Mouse (Mus musculus) MEL (cell line): ENCODE measurements around the gene Mpg. TPM values are rescaled to one million over a fixed set of nuclear protein-coding genes. Genes with fewer than 3 reads are reported as not detected.

Experiments
- DNase-seq: peaks from one replicate; pipeline ENCODE4 v3.0.0; 2011; ENCODE audit warnings: low read depth, low spot score
- H3K27ac ChIP-seq: 2 replicates; pipeline ENCODE4 v1.5.1; 2012; ENCODE audit warnings: low read depth, mild to moderate bottlenecking, control low read depth, low read length, moderate library complexity; ENCODE audit not compliant: control insufficient read depth
- H3K27me3 ChIP-seq, 2 experiments: fragments of 150-350 bp in 1 of 2; sonication (generic) in 1 of 2; 2 replicates each; pipeline ENCODE4 v1.6.1; 2012; ENCODE audit warnings: low read length in 2 of 2, mild to moderate bottlenecking in 2 of 2, improper control_type of control experiment in 1 of 2, moderate library complexity in 1 of 2; ENCODE audit not compliant: insufficient read depth in 2 of 2, control insufficient read depth in 1 of 2
- H3K36me3 ChIP-seq, 2 experiments: 2 replicates each; pipeline ENCODE4 v1.6.1; 2012 to 2014; ENCODE audit warnings: low read length in 2 of 2, improper control_type of control experiment in 1 of 2, inconsistent platforms in 1 of 2, mild to moderate bottlenecking in 1 of 2; ENCODE audit not compliant: insufficient read depth in 2 of 2, control insufficient read depth in 1 of 2
- H3K4me1 ChIP-seq, 2 experiments: fragments of 150-350 bp in 1 of 2; sonication (generic) in 1 of 2; 2 replicates each; pipeline ENCODE4 v1.6.1; 2012; ENCODE audit warnings: low read length in 2 of 2, improper control_type of control experiment in 1 of 2, mild to moderate bottlenecking in 1 of 2; ENCODE audit not compliant: insufficient read depth in 2 of 2, control insufficient read depth in 1 of 2
- H3K4me3 ChIP-seq, 2 experiments: fragments of 150-350 bp in 1 of 2; sonication (generic) in 1 of 2; 2 replicates each; pipeline ENCODE4 v1.5.1; 2012; ENCODE audit warnings: low read depth in 2 of 2, low read length in 2 of 2, mild to moderate bottlenecking in 2 of 2, moderate library complexity in 2 of 2, control low read depth in 1 of 2, improper control_type of control experiment in 1 of 2; ENCODE audit not compliant: control insufficient read depth in 1 of 2, insufficient read depth in 1 of 2
- H3K79me2 ChIP-seq: 2 replicates; pipeline ENCODE4 v1.6.1; 2012; ENCODE audit warnings: mild to moderate bottlenecking, low read length, moderate library complexity; ENCODE audit not compliant: control insufficient read depth, poor library complexity, insufficient read depth
- H3K9ac ChIP-seq: 2 replicates; pipeline ENCODE4 v1.6.1; 2012; ENCODE audit warnings: low read depth, mild to moderate bottlenecking, control low read depth, low read length, moderate library complexity; ENCODE audit not compliant: control insufficient read depth, poor library complexity, severe bottlenecking
- H3K9me3 ChIP-seq: fragments of 150-350 bp; sonication (generic); replicated peaks from 2 replicates; pipeline ENCODE4 v1.6.1; 2012; ENCODE audit warnings: mild to moderate bottlenecking, low read length, improper control_type of control experiment, moderate library complexity; ENCODE audit not compliant: insufficient read depth
- BHLHE40 ChIP-seq: IDR thresholded peaks from 2 replicates; pipeline ENCODE4 v1.6.1; 2012; ENCODE audit warnings: low read depth, mild to moderate bottlenecking, inconsistent platforms, low read length, improper control_type of control experiment, borderline replicate concordance
- CHD1 ChIP-seq: IDR thresholded peaks from 2 replicates; pipeline ENCODE4 v1.6.1; 2012; ENCODE audit warnings: low read depth, mild to moderate bottlenecking, inconsistent platforms, low read length, improper control_type of control experiment
- CHD2 ChIP-seq: IDR thresholded peaks from 2 replicates; pipeline ENCODE4 v1.6.1; 2011; ENCODE audit warnings: low read length, improper control_type of control experiment
- CTCF ChIP-seq, 3 experiments: IDR thresholded peaks in 2 of 3; conservative IDR thresholded peaks in 1 of 3; 2 replicates each; pipeline ENCODE4 v1.5.1; 2011 to 2012; ENCODE audit warnings: low read length in 3 of 3, low read depth in 2 of 3, mild to moderate bottlenecking in 2 of 3, improper control_type of control experiment in 1 of 3, inconsistent platforms in 1 of 3, mixed read lengths in 1 of 3, moderate library complexity in 1 of 3; ENCODE audit not compliant: control insufficient read depth in 1 of 3, insufficient read depth in 1 of 3, poor library complexity in 1 of 3, severe bottlenecking in 1 of 3
- E2F4 ChIP-seq: IDR thresholded peaks from 2 replicates; pipeline ENCODE4 v1.6.1; 2011; ENCODE audit warnings: low read depth, low read length, improper control_type of control experiment, borderline replicate concordance
- ELF1 ChIP-seq: IDR thresholded peaks from 2 replicates; pipeline ENCODE4 v1.6.1; 2014; ENCODE audit warnings: low read depth, mild to moderate bottlenecking, inconsistent platforms, low read length, improper control_type of control experiment, moderate library complexity
- EP300 ChIP-seq, 2 experiments: IDR thresholded peaks; 2 replicates each; pipeline ENCODE4 v1.6.1; 2011; ENCODE audit warnings: improper control_type of control experiment in 2 of 2, low read length in 2 of 2, low read depth in 1 of 2, mild to moderate bottlenecking in 1 of 2
- ETS1 ChIP-seq: IDR thresholded peaks from 2 replicates; pipeline ENCODE4 v1.6.1; 2012; ENCODE audit warnings: low read depth, mild to moderate bottlenecking, inconsistent platforms, low read length, improper control_type of control experiment, moderate library complexity
- GABPA ChIP-seq: IDR thresholded peaks from 2 replicates; pipeline ENCODE4 v1.6.1; 2012; ENCODE audit warnings: low read depth, mild to moderate bottlenecking, inconsistent platforms, low read length, improper control_type of control experiment, moderate library complexity
- GATA1 ChIP-seq: IDR thresholded peaks from 2 replicates; pipeline ENCODE4 v1.6.1; 2011; ENCODE audit warnings: low read depth, low read length, improper control_type of control experiment
- HCFC1 ChIP-seq: IDR thresholded peaks from 2 replicates; pipeline ENCODE4 v1.6.1; 2012; ENCODE audit warnings: low read depth, mild to moderate bottlenecking, inconsistent platforms, low read length, improper control_type of control experiment, moderate library complexity
- KAT2A ChIP-seq: conservative IDR thresholded peaks from 2 replicates; pipeline ENCODE4 v1.6.1; 2012; ENCODE audit warnings: low read depth, low read length, improper control_type of control experiment, inconsistent platforms
- MAFK ChIP-seq: IDR thresholded peaks from 2 replicates; pipeline ENCODE4 v1.6.1; 2011; ENCODE audit warnings: low read depth, mild to moderate bottlenecking, low read length, improper control_type of control experiment, borderline replicate concordance
- MAX ChIP-seq: IDR thresholded peaks from 2 replicates; pipeline ENCODE4 v1.6.1; 2011; ENCODE audit warnings: low read length, improper control_type of control experiment
- MAZ ChIP-seq: IDR thresholded peaks from 2 replicates; pipeline ENCODE4 v1.6.1; 2012; ENCODE audit warnings: low read depth, mild to moderate bottlenecking, inconsistent platforms, low read length, improper control_type of control experiment
- MEF2A ChIP-seq: IDR thresholded peaks from 2 replicates; pipeline ENCODE4 v1.6.1; 2014; ENCODE audit warnings: low read depth, mild to moderate bottlenecking, inconsistent platforms, low read length, improper control_type of control experiment; ENCODE audit not compliant: poor library complexity, insufficient replicate concordance, severe bottlenecking; ENCODE audit errors: extremely low read depth
- MXI1 ChIP-seq: IDR thresholded peaks from 2 replicates; pipeline ENCODE4 v1.6.1; 2011; ENCODE audit warnings: mild to moderate bottlenecking, low read depth, low read length, improper control_type of control experiment
- MYB ChIP-seq: IDR thresholded peaks from 2 replicates; pipeline ENCODE4 v1.6.1; 2011; ENCODE audit warnings: mild to moderate bottlenecking, low read depth, low read length, improper control_type of control experiment
- NELFE ChIP-seq: IDR thresholded peaks from 2 replicates; pipeline ENCODE4 v1.6.1; 2011; ENCODE audit warnings: low read depth, low read length, improper control_type of control experiment
- NRF1 ChIP-seq: IDR thresholded peaks from 2 replicates; pipeline ENCODE4 v1.6.1; 2014; ENCODE audit warnings: low read depth, mild to moderate bottlenecking, inconsistent platforms, low read length, improper control_type of control experiment, moderate library complexity; ENCODE audit not compliant: poor library complexity, insufficient read depth, severe bottlenecking
- POLR2A ChIP-seq, 2 experiments: IDR thresholded peaks; 2 replicates each; pipeline ENCODE4 v1.6.1; 2011 to 2012; ENCODE audit warnings: low read length in 2 of 2, mild to moderate bottlenecking in 2 of 2, control low read depth in 1 of 2, improper control_type of control experiment in 1 of 2, low read depth in 1 of 2, moderate library complexity in 1 of 2; ENCODE audit not compliant: control insufficient read depth in 1 of 2, insufficient read depth in 1 of 2, poor library complexity in 1 of 2
- POLR2AphosphoS2 ChIP-seq: IDR thresholded peaks from 2 replicates; pipeline ENCODE4 v1.6.1; 2011; ENCODE audit warnings: low read length, improper control_type of control experiment
- POLR2AphosphoS5 ChIP-seq: IDR thresholded peaks from 2 replicates; pipeline ENCODE4 v1.6.1; 2012; ENCODE audit warnings: low read depth, borderline replicate concordance, mild to moderate bottlenecking, inconsistent platforms, low read length, moderate library complexity, mixed read lengths
- RAD21 ChIP-seq: IDR thresholded peaks from 2 replicates; pipeline ENCODE4 v1.6.1; 2011; ENCODE audit warnings: mild to moderate bottlenecking, low read depth, low read length, improper control_type of control experiment
- RCOR1 ChIP-seq: IDR thresholded peaks from 2 replicates; pipeline ENCODE4 v1.6.1; 2012; ENCODE audit warnings: low read depth, mild to moderate bottlenecking, inconsistent platforms, low read length, improper control_type of control experiment
- SIN3A ChIP-seq: IDR thresholded peaks from 2 replicates; pipeline ENCODE4 v1.6.1; 2012; ENCODE audit warnings: low read length, improper control_type of control experiment, inconsistent platforms
- SMC3 ChIP-seq: IDR thresholded peaks from 2 replicates; pipeline ENCODE4 v1.6.1; 2011; ENCODE audit warnings: low read depth, low read length, improper control_type of control experiment
- TAL1 ChIP-seq: IDR thresholded peaks from 2 replicates; pipeline ENCODE4 v1.6.1; 2012; ENCODE audit warnings: mild to moderate bottlenecking, inconsistent platforms, low read length, moderate library complexity, mixed read lengths
- TBP ChIP-seq: IDR thresholded peaks from 2 replicates; pipeline ENCODE4 v1.8.0; 2011; ENCODE audit warnings: low read depth, low read length, improper control_type of control experiment
- TCF12 ChIP-seq: IDR thresholded peaks from 2 replicates; pipeline ENCODE4 v1.6.1; 2014; ENCODE audit warnings: low read depth, mild to moderate bottlenecking, inconsistent platforms, low read length, improper control_type of control experiment, moderate library complexity
- UBTF ChIP-seq: IDR thresholded peaks from 2 replicates; pipeline ENCODE4 v1.6.1; 2012; ENCODE audit warnings: low read depth, mild to moderate bottlenecking, inconsistent platforms, low read length, improper control_type of control experiment, moderate library complexity, borderline replicate concordance; ENCODE audit not compliant: insufficient read depth
- USF1 ChIP-seq: IDR thresholded peaks from 2 replicates; pipeline ENCODE4 v1.6.1; 2014; ENCODE audit warnings: low read depth, mild to moderate bottlenecking, inconsistent platforms, low read length, improper control_type of control experiment, moderate library complexity
- USF2 ChIP-seq, 2 experiments: IDR thresholded peaks; 2 replicates each; pipeline ENCODE4 v1.6.1; 2011 to 2012; ENCODE audit warnings: improper control_type of control experiment in 2 of 2, low read length in 2 of 2, borderline replicate concordance in 1 of 2, inconsistent platforms in 1 of 2, low read depth in 1 of 2, mild to moderate bottlenecking in 1 of 2; ENCODE audit not compliant: insufficient read depth in 1 of 2
- ZC3H11A ChIP-seq: IDR thresholded peaks from 2 replicates; pipeline ENCODE4 v1.6.1; 2012; ENCODE audit warnings: low read depth, mild to moderate bottlenecking, inconsistent platforms, low read length, improper control_type of control experiment
- ZMIZ1 ChIP-seq: IDR thresholded peaks from 2 replicates; pipeline ENCODE4 v1.6.1; 2012; ENCODE audit warnings: low read depth, mild to moderate bottlenecking, inconsistent platforms, low read length, improper control_type of control experiment, moderate library complexity
- ZNF384 ChIP-seq: IDR thresholded peaks from 2 replicates; pipeline ENCODE4 v1.6.1; 2012; ENCODE audit warnings: low read depth, mild to moderate bottlenecking, inconsistent platforms, low read length, improper control_type of control experiment
- polyA plus RNA-seq, 2 experiments: library from polyadenylated mRNA; stranded (reverse) in 1 of 2; unstranded in 1 of 2; fragments of >175 nt in 1 of 2; fragments of >200 nt in 1 of 2; gene quantifications; 2 replicates each; pipeline versions ENCODE4 v1.2.1 to v1.2.4; 2012; ENCODE audit warnings: low replicate concordance in 2 of 2, low read depth in 1 of 2; ENCODE audit not compliant: insufficient read length in 2 of 2, insufficient read depth in 1 of 2, missing spikeins in 1 of 2
- total RNA-seq: library from RNA; depleted of rRNA; stranded (reverse); fragments of 300-350 nt; gene quantifications from 2 replicates; pipeline ENCODE4 v1.2.3, GENCODE M21; 2012

The Mpg gene
- total and polyA plus RNA-seq, 3 experiments = 42.0 to 43.2 TPM; not detected in 1

DNA sequence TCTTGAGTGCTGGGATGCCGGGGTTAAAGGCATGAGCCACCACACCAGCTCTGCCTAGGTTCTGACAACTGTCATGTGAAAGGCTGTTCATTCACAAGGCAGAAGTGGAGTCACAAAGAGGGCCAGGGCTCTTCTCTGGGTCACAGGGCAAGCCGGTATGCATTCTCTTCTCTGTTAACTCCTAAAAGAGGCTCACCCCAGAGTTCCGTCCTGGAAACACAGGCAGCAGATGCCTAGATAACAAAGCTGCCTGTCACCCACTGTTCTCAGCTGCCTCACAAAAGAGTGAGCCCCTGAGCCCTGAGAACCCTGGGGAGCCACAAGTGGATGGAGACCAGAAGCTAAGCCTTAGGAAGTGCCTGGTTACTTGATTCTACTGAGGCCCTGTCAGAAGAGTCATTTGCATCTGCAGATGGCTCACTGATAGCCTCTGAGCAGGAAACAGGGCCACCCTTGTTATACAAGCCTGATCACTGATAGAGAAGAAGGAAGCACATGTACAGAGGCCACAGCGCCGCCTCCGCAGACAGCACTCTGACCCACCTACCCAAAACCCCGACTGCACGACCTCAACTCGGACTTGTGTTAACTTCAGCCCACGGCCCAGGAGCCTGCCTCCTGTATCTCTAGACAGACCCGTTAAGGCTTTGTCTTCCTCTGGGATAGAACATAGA lies 30.3 kb upstream of the Mpg start:
- H3K4me1 ChIP-seq = peaks cover 25 to 33% of the 10 kb centered on the region in 2 experiments
- H3K4me3 ChIP-seq = peak overlapping the region; percentile 31 to 39
- peak; percentile 91 for DNase-seq
- H3K27ac ChIP-seq = peak overlapping the region; percentile 94
- no peaks in the 10 kb centered on the region for H3K27me3 ChIP-seq
- H3K36me3 ChIP-seq = peaks cover 0 to 26% of the 10 kb centered on the region in 2 experiments; a peak in 3 of 4 replicates
- H3K79me2 ChIP-seq = peaks cover 24% of the 10 kb centered on the region
- no peaks in the 10 kb centered on the region for H3K9me3 ChIP-seq
- peak overlapping the region; percentile 70 for H3K9ac ChIP-seq
- TF ChIP-seq ZMIZ1 = no peak
- TF ChIP-seq NELFE = peak; percentile 49; the same call in 1 of the 2 replicates
- TF ChIP-seq KAT2A = peak; percentile 45
- TF ChIP-seq E2F4 = no peak
- peak in 1 of 3 experiments; percentile 9; a peak in 1 of 6 replicates for TF ChIP-seq CTCF (IDR thresholded peaks at IDR 0.05 in 2 of 3, conservative IDR thresholded peaks at IDR 0.05 in 1 of 3; ENCODE audit: control insufficient read depth in 1 of 3, insufficient read depth in 1 of 3, low read depth in 2 of 3, low read length in 3 of 3, poor library complexity in 1 of 3, severe bottlenecking in 1 of 3)
- no peak for TF ChIP-seq GABPA
- peak; percentile 59; the same call in 1 of the 2 replicates for TF ChIP-seq POLR2AphosphoS2
- TF ChIP-seq USF1 = peak; percentile 38; the same call in 1 of the 2 replicates
- no peak for TF ChIP-seq UBTF
- peak; percentile 89 for TF ChIP-seq TCF12
- TF ChIP-seq ETS1 = peak; percentile 91
- TF ChIP-seq MYB = no peak
- peak; percentile 92 to 93 for TF ChIP-seq EP300 (IDR thresholded peaks at IDR 0.05; ENCODE audit: low read depth in 1 of 2, low read length in 2 of 2)
- peak; percentile 95 for TF ChIP-seq GATA1
- 0 out of 2 replicates have a peak, but pooled peaks have one; percentile 76 for TF ChIP-seq MAZ
- TF ChIP-seq MAFK = no peak; the same call in 1 of the 2 replicates
- peak; percentile 55 for TF ChIP-seq BHLHE40
- peak; percentile 92 for TF ChIP-seq MAX
- TF ChIP-seq SMC3 = no peak
- TF ChIP-seq SIN3A = peak; percentile 89
- TF ChIP-seq MXI1 = peak; percentile 91
- peak; percentile 81 for TF ChIP-seq RCOR1
- no peak for TF ChIP-seq CHD2
- TF ChIP-seq NRF1 = no peak
- peak; percentile 38 to 57; a peak in 1 of 4 replicates for TF ChIP-seq POLR2A (IDR thresholded peaks at IDR 0.05; ENCODE audit: control insufficient read depth in 1 of 2, insufficient read depth in 1 of 2, low read depth in 1 of 2, low read length in 2 of 2, poor library complexity in 1 of 2)
- no peak for TF ChIP-seq RAD21
- no peak for TF ChIP-seq ZC3H11A
- TF ChIP-seq ELF1 = peak; percentile 70
- TF ChIP-seq CHD1 = 0 out of 2 replicates have a peak, but pooled peaks have one; percentile 65
- peak; percentile 55 for TF ChIP-seq HCFC1
- TF ChIP-seq USF2 (IDR thresholded peaks at IDR 0.05; ENCODE audit: borderline replicate concordance in 1 of 2, insufficient read depth in 1 of 2, low read depth in 1 of 2, low read length in 2 of 2) = no peak
- TF ChIP-seq ZNF384 = no peak
- no peak for TF ChIP-seq POLR2AphosphoS5
- no peak for TF ChIP-seq MEF2A
- peak; percentile 77 for TF ChIP-seq TBP
- TF ChIP-seq TAL1 = peak; percentile 68
